Mouse (Mus musculus): Measurements from ENCODE around the gene Minos1. TPM values are rescaled to one million over a fixed set of nuclear protein-coding genes. Genes with fewer than 3 reads are reported as not detected.

Gene Minos1
- total and polyA plus RNA-seq, 2 experiments from 2014 or later = 17.1 to 462 TPM

DNA sequence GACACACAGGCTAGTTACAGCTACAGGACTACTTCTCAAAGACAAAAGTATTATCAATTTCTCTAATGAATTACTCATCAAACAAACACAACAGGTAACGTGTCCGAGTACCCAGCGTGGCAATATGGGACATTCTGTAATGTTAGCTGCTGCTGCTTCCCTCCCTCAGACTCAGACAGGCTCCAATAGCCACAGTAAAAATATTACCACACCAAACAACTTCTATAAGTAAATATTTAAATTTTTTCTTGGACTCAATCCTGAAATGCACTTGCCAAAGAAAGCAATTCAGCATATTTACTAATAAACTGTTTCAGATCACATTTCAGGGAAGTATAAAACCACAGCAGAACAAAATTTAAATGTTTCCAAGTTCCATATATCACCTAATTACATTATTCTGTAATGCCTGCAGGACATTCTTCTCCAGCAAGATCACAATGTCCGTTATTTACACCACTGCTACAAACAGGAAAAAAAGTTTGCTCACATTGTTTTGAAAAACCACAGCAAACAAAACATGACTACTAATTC is 10.6 kb downstream of the Minos1 start:
- H3K4me1 ChIP-seq (ENCODE audit: insufficient read depth, low read length) = no peaks in the 10 kb centered on the region
- DNase-seq (ENCODE audit: low spot score) (no peak), ATAC-seq (no peak)
- no peak for TF ChIP-seq CTCF (IDR thresholded peaks at IDR 0.05; ENCODE audit: low read depth)
- H3K9me3 ChIP-seq (ENCODE audit: low read length) = no peaks in the 10 kb centered on the region
- no peaks in the 10 kb centered on the region for H3K36me3 ChIP-seq (ENCODE audit: insufficient read depth, low read length)
- 85% methylated on average over 4 of the region's 4 CpGs for WGBS
- H3K27ac ChIP-seq = no peak overlapping the region
- H3K27me3 ChIP-seq (ENCODE audit: insufficient read depth, low read length) = no peaks in the 10 kb centered on the region
- H3K4me2 ChIP-seq (ENCODE audit: low read depth, low read length) = no peak overlapping the region
- no peak overlapping the region for H3K9ac ChIP-seq (replicated peaks; ENCODE audit: low read length)
- no peak overlapping the region for H3K4me3 ChIP-seq (ENCODE audit: low read length)

GRCm38 (mm10) chr4:139116356-139117063 is 14.4 kb downstream of the Minos1 start:
- Histone ChIP-seq H3K27ac (no peak overlapping the region), H3K4me1 (ENCODE audit: insufficient read depth, low read length) (no peaks in the 10 kb centered on the region), H3K27me3 (ENCODE audit: insufficient read depth, low read length) (no peaks in the 10 kb centered on the region), H3K36me3 (ENCODE audit: insufficient read depth, low read length) (no peaks in the 10 kb centered on the region), H3K4me3 (ENCODE audit: low read length) (no peak overlapping the region), H3K9ac (replicated peaks; ENCODE audit: low read length) (no peak overlapping the region), H3K9me3 (ENCODE audit: low read length) (no peaks in the 10 kb centered on the region), H3K4me2 (ENCODE audit: low read depth, low read length) (no peak overlapping the region)
- 77% methylated on average over 3 of the region's 3 CpGs for WGBS
- peak; percentile 53; the same call in 1 of the 2 replicates for ATAC-seq
- no peak for TF ChIP-seq CTCF (IDR thresholded peaks at IDR 0.05; ENCODE audit: low read depth)
- DNase-seq (ENCODE audit: low spot score) = peak; percentile 42

- H3K27ac ChIP-seq = no peak overlapping the region
- peaks cover 4% of the 10 kb centered on the region; the same call in 1 of the 2 replicates for H3K4me1 ChIP-seq (ENCODE audit: insufficient read depth, low read length)
- no peak overlapping the region for H3K9ac ChIP-seq (replicated peaks; ENCODE audit: low read length)
- DNase-seq (ENCODE audit: low spot score) (no peak), ATAC-seq (no peak)
- H3K36me3 ChIP-seq (ENCODE audit: insufficient read depth, low read length) = no peaks in the 10 kb centered on the region
- TF ChIP-seq CTCF (IDR thresholded peaks at IDR 0.05; ENCODE audit: low read depth) = peak; percentile 50
- no peaks in the 10 kb centered on the region for H3K9me3 ChIP-seq (ENCODE audit: low read length)
- no peak overlapping the region for H3K4me2 ChIP-seq (ENCODE audit: low read depth, low read length)
- no peaks in the 10 kb centered on the region for H3K27me3 ChIP-seq (ENCODE audit: insufficient read depth, low read length)
- no peak overlapping the region for H3K4me3 ChIP-seq (ENCODE audit: low read length)
- WGBS = 87% methylated on average over 5 of the region's 5 CpGs
Observed at GRCm38 (mm10) chr4:139115721-139116120, 15.2 kb downstream of the Minos1 start.

- WGBS = 70% methylated on average over 3 of the region's 3 CpGs
- no peak for TF ChIP-seq CTCF (IDR thresholded peaks at IDR 0.05; ENCODE audit: low read depth)
- Histone ChIP-seq H3K9ac (replicated peaks; ENCODE audit: low read length) (no peak overlapping the region), H3K4me2 (ENCODE audit: low read depth, low read length) (no peak overlapping the region), H3K9me3 (ENCODE audit: low read length) (no peaks in the 10 kb centered on the region), H3K4me1 (ENCODE audit: insufficient read depth, low read length) (peaks cover 8% of the 10 kb centered on the region; the same call in 1 of the 2 replicates), H3K27me3 (ENCODE audit: insufficient read depth, low read length) (no peaks in the 10 kb centered on the region), H3K36me3 (ENCODE audit: insufficient read depth, low read length) (no peaks in the 10 kb centered on the region), H3K27ac (no peak overlapping the region), H3K4me3 (ENCODE audit: low read length) (no peak overlapping the region)
- no peak for ATAC-seq
- no peak for DNase-seq (ENCODE audit: low spot score)
Observed at GRCm38 (mm10) chr4:139112482-139112881, 18.4 kb downstream of the Minos1 start.

GRCm38 (mm10) chr4:139111421-139111820 is 19.5 kb downstream of the Minos1 start:
- TF ChIP-seq CTCF (IDR thresholded peaks at IDR 0.05; ENCODE audit: low read depth) = no peak
- 47% methylated on average over 3 of the region's 3 CpGs for WGBS
- Histone ChIP-seq H3K4me3 (ENCODE audit: low read length) (no peak overlapping the region), H3K9ac (replicated peaks; ENCODE audit: low read length) (no peak overlapping the region), H3K9me3 (ENCODE audit: low read length) (no peaks in the 10 kb centered on the region), H3K27ac (0 out of 2 replicates have a peak overlapping the region, but pooled peaks have one; percentile 26), H3K4me2 (ENCODE audit: low read depth, low read length) (no peak overlapping the region), H3K36me3 (ENCODE audit: insufficient read depth, low read length) (no peaks in the 10 kb centered on the region), H3K4me1 (ENCODE audit: insufficient read depth, low read length) (peaks cover 8% of the 10 kb centered on the region; the same call in 1 of the 2 replicates), H3K27me3 (ENCODE audit: insufficient read depth, low read length) (no peaks in the 10 kb centered on the region)
- ATAC-seq (no peak), DNase-seq (ENCODE audit: low spot score) (no peak)

DNA sequence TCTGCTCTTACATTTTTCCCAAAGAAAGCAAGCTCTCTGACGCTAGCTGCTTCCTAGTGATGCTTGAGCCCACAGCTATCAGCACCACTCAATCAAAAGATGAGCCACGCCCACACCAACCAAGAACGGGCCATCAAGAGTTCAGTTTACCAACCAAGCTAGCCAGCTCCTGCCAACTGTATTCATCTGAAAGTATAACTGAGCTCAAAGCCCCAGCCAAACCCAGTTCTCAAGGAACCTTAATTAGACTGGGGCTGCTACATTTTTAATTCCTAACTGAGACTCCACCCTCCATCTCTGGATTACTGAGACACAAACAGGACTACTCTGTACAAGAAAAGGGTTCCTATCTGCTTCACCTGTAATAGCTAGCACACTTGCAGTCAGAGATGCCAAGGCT is 20.1 kb downstream of the Minos1 start:
- Histone ChIP-seq H3K9ac (replicated peaks; ENCODE audit: low read length) (no peak overlapping the region), H3K27me3 (ENCODE audit: insufficient read depth, low read length) (no peaks in the 10 kb centered on the region), H3K4me1 (ENCODE audit: insufficient read depth, low read length) (peaks cover 8% of the 10 kb centered on the region; the same call in 1 of the 2 replicates), H3K4me3 (ENCODE audit: low read length) (no peak overlapping the region), H3K36me3 (ENCODE audit: insufficient read depth, low read length) (no peaks in the 10 kb centered on the region), H3K4me2 (ENCODE audit: low read depth, low read length) (no peak overlapping the region), H3K9me3 (ENCODE audit: low read length) (no peaks in the 10 kb centered on the region), H3K27ac (peak overlapping the region; percentile 26; the same call in 1 of the 2 replicates)
- ATAC-seq (no peak), DNase-seq (ENCODE audit: low spot score) (no peak)
- no peak for TF ChIP-seq CTCF (IDR thresholded peaks at IDR 0.05; ENCODE audit: low read depth)
- 72% methylated on average over 3 of the region's 3 CpGs for WGBS

- DNase-seq (ENCODE audit: low spot score) = no peak
Observed at GRCm38 (mm10) chr4:139105453-139105852, 25.5 kb downstream of the Minos1 start.

More at GRCm38 (mm10) chr4:139105453-139105852, 25.5 kb downstream of the Minos1 start:
- H3K4me3 ChIP-seq (ENCODE audit: low read length) = no peak overlapping the region
- no peaks in the 10 kb centered on the region for H3K27me3 ChIP-seq (ENCODE audit: insufficient read depth, low read length)
- no peak overlapping the region for H3K9ac ChIP-seq (replicated peaks; ENCODE audit: low read length)
- no peak for ATAC-seq
- no peak overlapping the region for H3K4me2 ChIP-seq (ENCODE audit: low read depth, low read length)
- peaks cover 2% of the 10 kb centered on the region; the same call in 1 of the 2 replicates for H3K4me1 ChIP-seq (ENCODE audit: insufficient read depth, low read length)
- WGBS = 94% methylated on average over 1 of the region's 1 CpGs
- no peak overlapping the region for H3K27ac ChIP-seq
- H3K9me3 ChIP-seq (ENCODE audit: low read length) = no peaks in the 10 kb centered on the region
- TF ChIP-seq CTCF (IDR thresholded peaks at IDR 0.05; ENCODE audit: low read depth) = no peak
- H3K36me3 ChIP-seq (ENCODE audit: insufficient read depth, low read length) = peaks cover 14% of the 10 kb centered on the region
